Mouse (Mus musculus) left cerebral cortex, postnatal 14 days (tissue): ENCODE measurements at regions not wholly inside any gene's neighbourhood (a gene's known extent, or its start where the extent isn't known, plus 50 kb on each side); places are given as distances from the start of the nearest gene placed in this dataset.
A peak's percentile ranks its signal among the peaks of the same experiment; 100 is the strongest.

Source experiments
- DNase-seq, 2 experiments: peaks; one replicate each; pipeline ENCODE4 v3.0.0; 2021 to 2022; ENCODE audit warnings: low spot score in 2 of 2, mixed read lengths in 1 of 2
- intact Hi-C: fragments of 180-260 bp; cut with DNase I; formaldehyde crosslinking; loops from one replicate; pipeline ENCODE4 v1.15.1; 2025

DNA sequence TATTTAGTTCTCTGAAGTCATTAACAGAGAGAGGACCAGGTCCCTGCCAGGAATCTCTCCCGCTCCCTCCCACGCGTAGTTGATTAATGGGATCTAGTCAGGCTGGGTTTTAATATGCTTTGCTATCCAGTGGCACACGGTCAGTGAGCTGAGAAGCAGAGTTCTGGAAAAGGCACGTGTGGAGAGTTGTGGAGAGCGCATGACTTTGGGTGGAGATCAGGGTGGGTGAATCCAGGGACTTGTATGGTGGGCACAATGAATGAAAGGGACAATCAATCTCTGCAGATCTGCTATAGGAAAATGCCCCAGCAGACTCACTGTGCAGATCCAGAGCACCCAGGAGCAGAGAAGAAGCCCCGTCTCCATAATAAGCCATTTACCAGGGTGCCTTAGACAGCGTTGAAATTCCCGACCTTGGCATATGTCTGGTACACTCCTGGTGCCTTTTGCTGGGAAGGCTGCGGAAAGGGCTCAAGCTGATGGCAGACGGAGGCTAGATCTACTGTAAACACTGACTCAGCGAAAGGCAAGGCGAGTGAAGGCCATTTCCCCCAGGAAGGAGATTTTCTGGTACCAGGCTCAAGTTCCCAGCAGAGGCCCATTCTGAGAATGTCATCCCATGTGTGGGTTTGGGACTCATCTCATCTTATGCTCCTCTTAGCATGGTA, 222.5 kb downstream of the Fam43a start:
- intact Hi-C loops: no loop called here
- DNase-seq: no peak

DNA sequence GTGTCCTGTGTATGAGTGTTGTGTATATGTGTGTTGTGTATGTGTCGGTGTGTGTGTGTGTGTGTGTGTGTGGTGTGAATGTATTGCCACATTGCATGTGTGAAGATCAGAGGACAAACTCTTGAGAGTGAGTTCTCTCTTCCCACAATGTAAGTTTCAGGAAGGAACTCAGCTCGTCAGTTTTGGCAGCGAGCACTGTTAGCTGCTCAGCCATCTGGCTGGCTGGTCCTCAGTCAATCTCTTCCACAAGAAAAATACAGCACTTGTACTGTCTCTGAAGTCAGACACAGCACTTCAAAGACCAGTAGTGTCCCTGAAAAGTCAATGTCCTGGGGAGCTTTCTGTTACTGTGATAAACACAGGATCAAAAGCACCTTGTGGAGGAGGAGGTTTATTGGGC, 226.6 kb downstream of the Fam43a start:
- intact Hi-C loops: no loop called here
- peak; percentile 55 to 57 for DNase-seq

DNA sequence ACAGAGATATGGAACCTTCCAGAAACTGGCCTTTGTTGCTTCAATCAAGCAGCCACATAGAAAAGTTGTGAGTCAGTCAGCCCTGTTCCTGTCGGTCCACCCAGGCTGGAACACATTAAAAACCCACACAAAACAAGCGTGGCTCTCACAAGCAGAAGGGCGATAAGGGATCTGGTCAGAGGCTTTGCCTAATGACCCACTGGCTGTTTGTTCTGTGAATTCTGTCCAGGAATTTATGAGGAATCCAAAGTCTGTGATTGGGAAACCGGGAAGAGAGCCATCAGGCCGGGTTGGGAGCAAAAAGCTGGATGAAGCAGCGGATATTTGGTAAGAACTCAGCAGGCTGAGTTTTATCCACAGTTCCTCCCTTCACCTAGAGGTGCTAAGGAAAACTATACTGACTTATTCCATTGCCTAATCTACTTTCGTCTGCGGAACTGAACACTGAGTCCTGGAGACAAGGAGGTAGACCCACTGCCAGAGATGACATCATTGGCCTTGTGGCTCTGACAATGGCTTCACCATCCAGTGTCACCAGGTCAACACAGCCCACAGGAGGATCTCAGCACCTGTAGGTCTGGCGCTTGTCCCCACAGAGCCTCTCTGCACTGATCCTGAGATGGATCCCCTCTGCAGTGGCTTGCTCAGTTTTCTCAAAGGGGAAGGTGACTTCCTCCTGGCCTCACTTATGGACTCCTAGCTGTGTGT, 228.5 kb downstream of the Fam43a start:
- DNase-seq: no peak
- intact Hi-C loops: no loop called here

DNA sequence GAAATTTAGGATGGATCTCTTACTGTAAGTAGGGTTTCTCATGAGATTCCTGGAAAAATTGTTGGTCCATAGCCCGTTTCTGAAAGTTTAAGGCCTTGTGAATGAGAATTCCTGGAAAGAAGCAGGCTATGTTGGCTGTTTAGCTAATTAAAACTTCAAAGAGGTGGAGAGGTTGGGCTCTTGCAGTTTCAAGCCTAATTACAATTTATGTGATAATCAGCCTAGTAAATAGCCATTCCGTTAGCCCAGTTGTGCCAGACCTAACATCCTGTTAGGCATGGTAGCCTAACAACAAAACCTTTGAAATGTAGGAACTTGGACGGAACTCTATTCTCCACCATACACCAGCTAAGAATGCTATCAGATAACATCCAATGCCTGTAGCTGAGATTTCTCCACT, 235.0 kb downstream of the Fam43a start:
- no peak for DNase-seq
- intact Hi-C loops: no loop called here

DNA sequence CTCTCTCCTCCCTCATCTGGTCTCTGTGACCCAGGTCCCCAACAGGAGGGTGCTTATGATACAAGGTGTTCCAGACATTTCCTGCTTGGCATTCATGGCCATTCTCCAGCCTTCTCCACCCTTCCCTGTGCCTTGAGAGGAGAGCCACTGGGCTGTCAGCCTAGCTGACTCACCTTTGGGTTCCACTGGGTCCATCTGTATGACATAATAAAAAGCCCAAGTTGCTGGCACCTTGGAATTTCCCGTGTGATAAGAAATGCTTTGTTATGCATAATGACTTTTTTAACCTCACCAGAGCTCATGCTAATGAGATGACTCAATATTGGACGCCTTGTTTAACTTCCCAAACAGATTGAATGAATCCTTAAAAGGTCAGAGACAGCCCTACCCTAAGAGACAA, 236.2 kb downstream of the Fam43a start:
- intact Hi-C loops: no loop called here
- DNase-seq: no peak

DNA sequence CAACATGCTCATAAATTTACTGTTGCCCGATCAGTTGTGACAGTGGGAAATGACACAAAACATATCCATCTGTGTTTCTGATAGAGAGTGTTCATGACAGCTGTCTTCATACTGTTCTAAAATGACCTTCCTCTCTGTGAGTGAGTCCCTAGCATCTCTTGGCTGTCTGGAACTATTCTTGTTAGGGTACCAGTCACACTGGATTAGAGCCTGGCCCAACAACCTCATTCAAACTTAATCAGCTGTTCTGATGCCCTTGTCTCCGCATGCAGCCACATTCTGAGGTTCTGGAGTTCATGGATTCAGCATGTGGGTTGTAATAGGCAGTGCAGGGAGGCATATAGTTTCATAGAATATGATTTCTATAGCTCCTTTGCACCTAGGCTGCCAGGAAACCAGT, 238.4 kb downstream of the Xxylt1 start:
- DNase-seq: no peak
- intact Hi-C loops: no loop called here

DNA sequence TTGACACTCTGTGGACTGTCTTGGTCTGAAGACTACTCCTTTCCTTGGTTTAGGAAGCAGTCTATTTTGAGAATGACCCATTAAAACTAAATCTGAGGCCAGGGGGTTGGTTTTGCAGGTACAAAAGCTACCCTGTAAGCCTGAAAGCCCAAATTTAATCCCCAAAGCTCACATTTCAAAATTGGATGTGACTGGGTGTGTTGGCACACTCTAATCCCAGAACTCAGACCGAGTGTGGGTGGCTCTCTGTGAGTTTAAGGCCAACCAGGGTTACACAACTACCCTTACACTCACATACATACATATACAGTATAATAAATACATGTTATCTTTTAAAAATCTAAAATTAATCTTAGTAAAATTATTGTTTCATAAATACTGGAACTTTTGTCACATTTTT, 228.6 kb downstream of the Xxylt1 start:
- intact Hi-C loops: no loop called here
- no peak for DNase-seq

DNA sequence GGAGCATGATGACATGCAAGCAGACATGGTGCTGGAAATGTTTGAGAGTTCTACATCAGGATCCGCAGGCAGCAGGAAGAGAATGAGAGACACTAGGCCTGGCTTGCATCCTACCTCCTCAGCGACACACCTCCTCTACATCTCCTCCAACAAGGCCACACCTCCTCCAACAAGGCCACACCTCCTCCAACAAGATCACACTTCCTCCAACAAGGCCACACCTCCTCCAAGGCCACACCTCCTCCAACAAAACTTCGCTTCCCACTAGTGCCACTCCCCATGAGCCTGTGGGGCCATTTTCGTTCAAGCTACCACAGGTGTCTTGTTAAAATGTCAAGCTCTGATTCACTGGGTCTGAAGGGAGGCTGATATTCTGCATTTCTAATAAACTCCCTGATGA, 226.5 kb downstream of the Xxylt1 start:
- intact Hi-C loops: no loop called here
- DNase-seq: no peak

DNA sequence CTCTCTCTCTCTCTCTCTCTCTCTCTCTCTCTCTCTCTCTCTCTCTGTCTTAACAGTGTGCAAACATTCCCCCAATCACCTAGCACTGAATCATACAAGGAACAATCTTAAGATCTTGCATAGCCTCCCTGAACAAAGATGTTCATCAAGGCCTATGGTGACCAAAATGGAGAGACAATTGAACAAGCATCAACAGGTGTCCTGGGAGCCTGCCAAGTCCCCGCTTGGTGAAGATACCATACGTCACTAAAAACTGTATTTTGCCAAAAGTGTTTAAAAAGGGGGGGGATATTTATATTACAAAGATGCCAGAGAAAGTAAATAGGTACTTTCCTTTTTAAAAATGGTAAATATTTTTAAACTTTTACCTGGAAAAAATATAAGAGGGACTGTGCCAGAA, 223.6 kb downstream of the Xxylt1 start:
- no peak for DNase-seq
- intact Hi-C loops: no loop called here

DNA sequence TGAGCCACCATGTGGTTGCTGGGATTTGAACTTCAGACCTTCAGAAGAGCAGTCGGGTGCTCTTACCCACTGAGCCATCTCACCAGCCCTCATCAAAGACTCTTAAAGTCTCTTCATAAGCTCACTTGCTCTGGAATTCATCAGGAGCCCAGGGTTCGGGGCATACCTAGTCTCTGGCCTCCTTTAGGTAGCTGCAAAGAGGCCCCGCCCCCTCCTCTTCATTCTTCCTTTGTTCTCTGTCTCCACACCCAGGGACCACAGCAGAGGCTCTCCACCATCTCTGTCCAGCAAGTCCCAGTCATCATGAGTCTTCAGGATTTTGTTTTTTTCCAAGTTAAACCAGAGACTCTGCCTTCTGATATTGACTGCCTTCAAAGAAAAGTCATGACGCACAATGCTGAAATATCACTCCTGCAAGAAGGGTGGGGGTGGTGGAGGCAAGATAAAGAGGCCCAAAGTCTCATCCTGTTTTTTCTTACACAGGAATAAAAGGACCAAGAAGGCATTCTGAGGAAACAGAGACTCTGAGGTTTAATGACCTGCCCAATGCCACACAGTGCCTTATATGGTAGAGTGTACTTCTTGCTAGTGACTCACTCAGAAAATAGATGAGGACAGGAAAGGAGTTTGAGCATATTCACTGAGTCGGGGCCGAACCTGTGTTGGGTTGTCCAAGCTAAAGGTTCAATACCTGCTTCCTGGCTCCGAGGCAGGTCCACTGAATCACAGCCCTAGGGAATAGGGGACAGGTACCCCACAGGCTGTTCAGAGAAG, 211.9 kb downstream of the Xxylt1 start:
- no peak for DNase-seq
- intact Hi-C loops: no loop called here

DNA sequence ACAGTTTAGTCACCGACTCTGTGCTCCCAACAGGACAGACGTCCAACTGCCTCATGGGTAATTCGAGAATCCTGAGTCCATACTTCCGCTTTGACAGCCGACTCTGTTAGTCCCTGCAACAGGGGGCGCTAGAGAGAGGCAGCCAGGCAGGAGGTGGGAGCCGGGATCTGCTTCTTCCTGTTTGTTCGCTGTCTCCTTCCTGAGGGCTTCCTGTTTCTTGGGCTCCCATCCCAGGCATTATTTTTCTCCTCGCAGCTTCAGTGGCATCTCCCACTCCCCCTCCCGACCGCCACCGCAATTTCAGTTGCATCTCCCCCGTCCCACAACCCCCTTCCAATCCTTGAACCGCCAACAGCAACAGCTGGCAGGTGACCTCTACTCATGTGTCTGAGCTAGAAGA, 211.1 kb downstream of the Xxylt1 start:
- intact Hi-C loops: no loop called here
- peak in 1 of 2 experiments; percentile 14 for DNase-seq

DNA sequence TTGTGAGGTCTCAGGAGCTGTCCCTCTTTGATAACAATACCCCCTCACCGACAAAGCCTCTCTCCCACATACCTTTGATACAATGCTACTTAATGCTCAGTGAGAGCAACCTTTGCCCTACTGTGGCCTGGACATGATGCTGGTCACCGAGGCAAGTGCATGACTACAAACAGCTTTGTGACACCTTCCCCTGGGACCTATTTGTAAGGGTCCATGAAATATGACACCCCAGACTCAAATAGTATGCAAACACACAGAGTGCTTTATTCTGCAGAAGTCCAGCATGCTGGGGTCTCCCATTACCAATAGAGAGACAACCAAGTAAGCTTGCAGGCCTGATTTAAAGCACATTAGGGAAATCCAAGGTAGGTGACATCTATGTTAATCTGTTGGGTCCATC, 210.6 kb downstream of the Xxylt1 start:
- intact Hi-C loops: no loop called here
- no peak for DNase-seq

DNA sequence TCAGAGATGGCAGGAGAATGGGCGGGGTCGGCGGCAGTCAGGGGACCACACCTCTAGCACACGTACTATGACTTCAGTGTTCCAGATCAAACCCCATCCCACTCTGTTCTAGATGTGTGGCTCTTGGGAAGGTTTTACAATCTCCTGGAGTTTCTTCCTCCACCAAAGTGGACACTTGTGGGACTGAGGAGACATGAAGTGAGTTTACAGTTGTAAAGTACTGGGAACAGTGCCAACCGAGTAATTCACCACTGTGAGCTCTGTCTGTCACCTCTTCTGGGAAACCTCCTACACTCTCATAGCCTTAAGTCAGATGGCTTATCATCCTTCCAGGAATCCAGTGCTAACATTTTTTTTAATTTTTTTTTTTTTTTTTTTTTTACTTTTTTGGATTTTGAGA, 209.1 kb downstream of the Xxylt1 start:
- no peak for DNase-seq
- intact Hi-C loops: no loop called here

DNA sequence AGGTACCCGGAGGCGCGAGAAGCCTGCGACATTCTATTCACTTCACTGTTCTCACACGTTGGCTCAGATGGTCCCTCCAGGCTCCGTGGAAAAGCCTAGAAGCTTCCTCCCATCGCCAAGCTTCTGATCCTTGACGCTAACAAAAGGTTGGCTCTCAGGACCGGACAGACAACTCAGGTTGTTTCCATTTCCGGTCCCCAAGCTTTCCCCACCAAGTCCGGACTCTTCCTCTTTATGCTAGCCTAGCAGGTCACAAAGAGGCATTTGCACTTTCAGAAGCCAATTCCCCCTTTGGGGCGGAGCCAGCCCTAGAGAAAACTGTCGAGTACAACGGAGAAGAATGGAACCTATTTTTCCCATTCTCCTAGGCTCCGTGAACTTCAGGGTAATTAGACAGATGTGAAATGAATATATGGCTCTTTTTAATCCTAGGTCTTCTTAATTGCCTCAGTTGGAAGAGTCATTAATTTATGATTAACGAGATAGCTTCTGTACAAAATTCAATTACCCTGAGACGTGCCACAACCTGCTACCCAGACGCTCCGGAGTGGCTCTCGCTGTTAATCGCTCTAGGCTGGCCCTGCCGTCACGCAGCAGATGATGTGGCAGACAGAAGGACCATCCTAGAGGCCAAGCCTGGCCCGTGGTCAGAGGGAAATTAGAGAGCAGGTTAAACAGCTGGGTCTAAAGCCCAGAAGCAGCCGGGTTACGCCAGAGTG, 207.6 kb downstream of the Xxylt1 start:
- no peak for DNase-seq
- intact Hi-C loops: no loop called here

DNA sequence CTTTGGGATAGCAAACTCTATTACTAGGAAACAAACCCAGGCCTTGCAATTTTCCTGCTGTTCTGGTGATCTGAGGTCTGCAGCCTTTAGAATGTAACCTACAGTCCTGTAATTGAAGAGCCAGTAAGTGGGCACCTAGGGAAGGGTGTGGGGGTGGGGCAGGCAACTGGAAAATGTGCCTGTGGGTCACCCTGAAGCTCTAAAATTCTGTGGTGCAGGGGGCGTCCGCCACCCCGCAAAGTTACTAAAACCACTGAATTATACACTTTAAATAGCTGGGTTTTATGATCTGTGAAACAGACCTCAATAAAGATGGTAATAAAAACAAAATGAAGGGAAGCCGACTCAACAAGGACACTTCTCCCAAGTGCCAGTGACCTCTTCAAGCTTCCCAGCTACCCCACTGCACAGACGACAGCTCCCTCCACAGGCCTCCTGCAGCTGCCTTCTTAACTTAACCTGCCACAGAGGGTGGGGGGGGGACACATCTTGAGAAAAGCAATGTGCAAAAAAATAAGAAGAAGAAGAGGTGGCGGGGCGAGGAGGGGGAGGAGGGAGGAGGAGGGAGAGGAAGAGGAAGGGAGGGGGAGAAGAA, 205.9 kb downstream of the Xxylt1 start:
- intact Hi-C loops: no loop called here
- no peak for DNase-seq

DNA sequence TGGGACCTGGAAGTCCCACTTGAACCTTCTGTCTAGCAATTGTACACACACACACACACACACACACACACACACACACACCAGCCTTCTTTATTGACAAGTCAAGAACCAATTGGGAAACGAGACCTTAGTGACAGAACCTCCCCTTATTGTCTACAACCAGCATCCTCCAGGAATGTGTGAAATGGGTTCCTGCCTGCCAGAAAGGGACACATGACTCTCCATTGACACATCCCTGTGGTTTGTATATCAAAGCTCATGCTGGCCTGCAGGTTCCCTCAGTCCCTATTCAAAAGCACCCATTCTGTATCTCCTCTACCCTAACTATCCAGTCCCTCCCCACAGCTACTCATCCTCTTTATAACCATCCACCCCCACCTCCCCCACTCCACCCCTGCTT, 202.4 kb downstream of the Xxylt1 start:
- DNase-seq: no peak
- intact Hi-C loops: no loop called here

DNA sequence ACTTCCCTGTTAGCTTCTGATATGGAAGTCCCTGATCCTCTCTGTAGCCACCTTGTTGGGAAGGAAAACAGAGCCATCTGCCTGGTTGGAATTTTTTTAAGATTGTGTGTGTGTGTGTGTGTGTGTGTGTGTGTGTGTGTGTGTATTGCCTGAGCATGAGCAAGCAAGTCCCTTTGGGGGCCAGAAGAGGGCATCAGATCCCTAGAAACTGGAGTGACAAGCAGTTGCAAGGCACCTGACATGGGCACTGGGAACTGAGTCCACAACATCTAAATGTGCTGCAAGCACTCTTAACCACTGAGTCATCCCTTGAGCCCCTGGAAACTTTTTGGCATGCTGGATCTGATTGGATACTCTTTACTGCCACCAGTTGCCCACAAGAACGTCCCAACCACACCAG, 201.4 kb downstream of the Xxylt1 start:
- DNase-seq: no peak
- intact Hi-C loops: no loop called here

DNA sequence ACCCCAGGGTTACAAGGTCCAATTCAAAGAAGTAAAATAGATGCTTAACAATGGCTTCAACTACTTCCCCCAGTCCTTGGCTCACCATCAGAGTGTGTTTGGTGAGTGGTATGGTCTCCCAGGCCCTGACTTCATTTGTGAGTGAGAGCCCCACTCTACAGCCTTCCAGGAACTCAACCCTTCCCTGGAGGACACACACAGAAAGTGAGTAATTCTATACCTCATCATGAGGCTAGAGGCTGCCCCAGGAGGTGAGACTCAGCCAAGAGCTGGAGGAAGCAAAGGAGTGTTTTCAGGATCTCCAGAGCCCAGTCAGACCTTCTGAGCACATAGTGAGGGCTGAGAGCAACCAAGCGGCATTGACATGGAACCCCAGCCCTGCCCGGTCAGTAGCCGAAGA, 200.6 kb downstream of the Xxylt1 start:
- no peak for DNase-seq
- intact Hi-C loops: no loop called here

DNA sequence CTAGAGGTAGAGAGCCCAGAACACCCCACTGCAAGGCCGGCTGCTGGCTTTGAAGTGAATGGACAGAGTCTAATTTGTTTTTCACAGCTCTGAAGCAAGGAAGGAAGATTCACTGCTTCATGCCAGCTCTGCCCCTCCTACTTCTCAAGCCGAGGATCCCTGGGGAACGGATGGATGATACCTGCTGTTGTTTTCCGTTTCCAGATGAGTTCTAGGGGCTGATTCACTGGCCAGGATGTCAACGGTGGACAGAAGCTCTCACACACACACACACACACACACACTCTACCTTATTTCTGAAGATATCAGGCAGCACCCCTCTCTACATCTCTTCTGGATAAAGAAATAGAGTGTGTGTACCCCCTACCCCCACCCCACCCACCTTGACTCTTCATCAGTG, 200.0 kb downstream of the Xxylt1 start:
- no peak for DNase-seq
- intact Hi-C loops: no loop called here
